Mouse (Mus musculus): ENCODE results near the gene Rere.

DNA sequence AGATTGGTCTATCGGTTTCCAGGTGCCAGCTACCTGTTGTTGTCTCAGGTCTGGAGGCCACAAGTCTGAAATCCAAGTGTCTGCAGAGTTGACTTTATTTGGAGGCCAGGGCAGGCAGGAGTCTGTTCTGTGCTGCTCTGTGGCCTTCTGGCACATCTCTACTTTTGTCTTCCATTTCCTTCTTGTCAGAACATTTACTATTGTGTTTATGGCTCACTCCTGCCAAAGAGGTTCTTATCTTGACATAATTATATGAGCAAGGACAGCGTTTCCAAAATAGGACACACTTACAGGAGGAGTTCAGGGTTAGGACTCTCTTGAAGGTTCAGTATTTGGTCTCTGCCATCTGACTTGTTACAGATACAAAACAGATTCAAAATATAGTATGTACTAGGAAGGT is 30.0 kb downstream of the Rere start:
- TF ChIP-seq NRF1 (IDR thresholded peaks at IDR 0.05; ENCODE audit: insufficient read depth, low read depth, low read length, poor library complexity, severe bottlenecking) (no peak), CTCF (IDR thresholded peaks at IDR 0.05 in 2 of 3, conservative IDR thresholded peaks at IDR 0.05 in 1 of 3; ENCODE audit: control insufficient read depth in 1 of 3, insufficient read depth in 1 of 3, low read depth in 2 of 3, low read length in 3 of 3, poor library complexity in 1 of 3, severe bottlenecking in 1 of 3) (no peak), MAX (IDR thresholded peaks at IDR 0.05; ENCODE audit: low read length) (no peak), MEF2A (IDR thresholded peaks at IDR 0.05; ENCODE audit: extremely low read depth, insufficient replicate concordance, low read depth, low read length, poor library complexity, severe bottlenecking) (no peak)

Measured in MEL (cell line).